Mouse (Mus musculus) brown adipose tissue, adult 24 weeks (tissue): ENCODE results near the gene Wdr61. TPM values are rescaled to one million over a fixed set of nuclear protein-coding genes. Genes with fewer than 3 reads are reported as not detected.
A peak's percentile ranks its signal among the peaks of the same experiment; 100 is the strongest.
"Not testable (repeated sequence)": the region's sequence is repeated elsewhere in the genome, so short reads cannot be mapped to it uniquely, and the experiment has no call there.

ENCODE experiments used
- H3K27ac ChIP-seq: fragments of 200-500 bp; replicated peaks from 2 replicates; pipeline ENCODE4 v1.5.1; 2012; ENCODE audit warnings: low read depth, mild to moderate bottlenecking, low read length
- H3K4me1 ChIP-seq: fragments of 200-500 bp; 2 replicates; pipeline ENCODE4 v1.6.1; 2012; ENCODE audit warnings: low read length, mixed read lengths; ENCODE audit not compliant: control insufficient read depth, insufficient read depth, insufficient read length
- H3K4me3 ChIP-seq: fragments of 200-500 bp; 2 replicates; pipeline ENCODE4 v1.5.1; 2012; ENCODE audit warnings: low read depth, mild to moderate bottlenecking, low read length, moderate library complexity; ENCODE audit not compliant: insufficient read depth
- polyA plus RNA-seq: library from polyadenylated mRNA; stranded (reverse); fragments of >200 nt; gene quantifications from 2 replicates; pipeline ENCODE4 v1.2.4, GENCODE M21; 2012; ENCODE audit not compliant: missing spikeins, insufficient read depth, insufficient read length

Wdr61 gene
- polyA plus RNA-seq, 1 experiment, result 56.9 TPM

GRCm38 (mm10) chr9:54702581-54702980 lies 31.7 kb downstream of the Wdr61 start:
- Histone ChIP-seq H3K27ac (no peak overlapping the region), H3K4me3 (no peak overlapping the region; the same call in 1 of the 2 replicates), H3K4me1 (peaks cover 13% of the 10 kb centered on the region; the same call in 1 of the 2 replicates)

GRCm38 (mm10) chr9:54700746-54701145 lies 33.6 kb downstream of the Wdr61 start:
- H3K4me3 ChIP-seq, result peak overlapping the region; percentile 85
- H3K4me1 ChIP-seq, result peaks cover 13% of the 10 kb centered on the region; the same call in 1 of the 2 replicates
- peak overlapping the region; percentile 55; the same call in 1 of the 2 replicates for H3K27ac ChIP-seq

- Histone ChIP-seq H3K27ac (peak overlapping the region; percentile 55), H3K4me3 (peak overlapping the region; percentile 85), H3K4me1 (peaks cover 13% of the 10 kb centered on the region; the same call in 1 of the 2 replicates)
Observed at GRCm38 (mm10) chr9:54700174-54700475, 34.2 kb downstream of the Wdr61 start.

- H3K27ac ChIP-seq, result peak overlapping the region; percentile 76
- H3K4me1 ChIP-seq, result peaks cover 13% of the 10 kb centered on the region; the same call in 1 of the 2 replicates
- peak overlapping the region; percentile 85 for H3K4me3 ChIP-seq
Observed at GRCm38 (mm10) chr9:54699345-54700173, 34.8 kb downstream of the Wdr61 start.

GRCm38 (mm10) chr9:54699087-54699344 lies 35.3 kb downstream of the Wdr61 start:
- H3K4me3 ChIP-seq, result peak overlapping the region; percentile 85

GRCm38 (mm10) chr9:54698318-54699086 lies 35.8 kb downstream of the Wdr61 start, which contains the start of gene Dnaja4:
Gene Dnaja4, plus strand, starts transcription at chr9:54698873.
- H3K4me1 ChIP-seq, result peaks cover 9% of the 10 kb centered on the region; the same call in 1 of the 2 replicates
- peak within 1 kb of the TSS; percentile 76 for H3K27ac ChIP-seq

More at GRCm38 (mm10) chr9:54699087-54699344, 35.3 kb downstream of the Wdr61 start:
- Histone ChIP-seq H3K27ac (peak overlapping the region; percentile 76; the same call in 1 of the 2 replicates), H3K4me1 (peaks cover 13% of the 10 kb centered on the region; the same call in 1 of the 2 replicates)

GRCm38 (mm10) chr9:54691241-54691805 lies 43.0 kb downstream of the Wdr61 start:
- peak overlapping the region; percentile 38; the same call in 1 of the 2 replicates for H3K4me3 ChIP-seq
- not testable (repeated sequence) for H3K27ac ChIP-seq, H3K4me1 ChIP-seq

More at GRCm38 (mm10) chr9:54698318-54699086, 35.8 kb downstream of the Wdr61 start, which contains the start of gene Dnaja4:
- peak within 1 kb of the TSS; percentile 85 for H3K4me3 ChIP-seq

GRCm38 (mm10) chr9:54690697-54691096 lies 43.6 kb downstream of the Wdr61 start:
- H3K27ac ChIP-seq, H3K4me3 ChIP-seq, H3K4me1 ChIP-seq: not testable (repeated sequence)

GRCm38 (mm10) chr9:54689446-54689845 lies 44.9 kb downstream of the Wdr61 start:
- Histone ChIP-seq H3K4me1 (no peaks in the 10 kb centered on the region), H3K4me3 (no peak overlapping the region), H3K27ac (no peak overlapping the region)

GRCm38 (mm10) chr9:54687246-54688236 lies 46.8 kb downstream of the Wdr61 start:
- Histone ChIP-seq H3K4me1 (no peaks in the 10 kb centered on the region), H3K27ac (no peak overlapping the region), H3K4me3 (no peak overlapping the region)

- no peaks in the 10 kb centered on the region for H3K4me1 ChIP-seq
- H3K4me3 ChIP-seq, result no peak overlapping the region
- no peak overlapping the region for H3K27ac ChIP-seq
Observed at GRCm38 (mm10) chr9:54683814-54684605, 50.3 kb downstream of the Wdr61 start.

- no peak overlapping the region for H3K4me3 ChIP-seq
- H3K4me1 ChIP-seq, result no peaks in the 10 kb centered on the region
- no peak overlapping the region for H3K27ac ChIP-seq
Observed at GRCm38 (mm10) chr9:54682846-54683245, 51.5 kb downstream of the Wdr61 start.

GRCm38 (mm10) chr9:54676531-54676986 lies 57.8 kb downstream of the Wdr61 start:
- no peak overlapping the region for H3K27ac ChIP-seq

More at GRCm38 (mm10) chr9:54676531-54676986, 57.8 kb downstream of the Wdr61 start:
- Histone ChIP-seq H3K4me3 (peak overlapping the region; percentile 55), H3K4me1 (no peaks in the 10 kb centered on the region)
